ENCODE assay signal across 31 mouse cellular contexts in the genomic region with DNA sequence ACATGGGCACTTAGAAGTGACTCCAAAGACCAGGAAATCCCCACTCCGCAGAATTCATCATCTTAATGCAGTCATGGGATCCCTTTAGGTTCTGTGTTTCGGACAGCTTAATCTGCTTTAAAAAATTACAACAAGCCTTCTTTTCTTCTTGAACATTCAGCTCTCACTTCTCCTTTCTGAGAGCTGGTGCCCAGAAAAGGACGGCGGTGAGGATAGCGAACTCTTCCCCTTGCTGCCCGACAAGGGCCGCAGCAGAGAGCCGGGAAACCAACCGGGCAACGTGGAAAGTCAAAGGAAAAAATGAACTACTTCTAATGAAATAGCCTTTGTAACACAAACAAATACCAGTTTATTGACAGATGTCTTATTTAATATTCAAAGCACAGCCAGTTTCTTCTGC. TPM values are rescaled to one million over a fixed set of nuclear protein-coding genes. Genes with fewer than 3 reads are reported as not detected.
DNase-seq lines count a peak whose midpoint lies in the region; ATAC-seq and TF ChIP-seq lines count a peak whose summit lies in the region.
"Had no signal": no experiment of that assay in that cellular context is flagged by ENCODE, and none has a peak within 500 bp of the region (broad histone marks: within the 10 kb centered on the region; RNA-seq: fewer than 3 reads in every experiment).

No protein-coding gene starts in this region.

- H3K36me3 ChIP-seq in hindbrain, postnatal 0 days (ENCODE audit: insufficient read depth, low read length), result no peaks in the 10 kb centered on the region
- no peaks in the 10 kb centered on the region for H3K36me3 ChIP-seq in hindbrain, embryonic 14.5 days (replicated peaks; ENCODE audit: control insufficient read depth, insufficient read depth)
- H3K36me3 ChIP-seq in midbrain, embryonic 11.5 days (ENCODE audit: control insufficient read depth, insufficient read depth, low read length), result no peaks in the 10 kb centered on the region
- no peaks in the 10 kb centered on the region for H3K36me3 ChIP-seq in midbrain, embryonic 16.5 days (ENCODE audit: control insufficient read depth, insufficient read depth, low read length)
- H3K36me3 ChIP-seq: forebrain, embryonic 12.5 days; limb, embryonic 12.5 days; liver, embryonic 15.5 days; neural tube, embryonic 15.5 days; stomach, embryonic 15.5 days had no signal

- peak; percentile 5 for DNase-seq in cerebellum, adult 9-11 months
- no peak for DNase-seq in cerebellum, postnatal 36 days
- DNase-seq in hindbrain, postnatal 0 days (ENCODE audit: low spot score), result peak; percentile 5
- no peak for DNase-seq in hindbrain, embryonic 14.5 days (ENCODE audit: low spot score)
- DNase-seq in midbrain, embryonic 11.5 days (ENCODE audit: low spot score, missing footprints), result peak; percentile 81
- DNase-seq in brain, embryonic 14.5 days (ENCODE audit: low read depth), result peak; percentile 24
- DNase-seq: adrenal gland, postnatal 25 days; cerebellum, adult 8-10 months; gastrocnemius, postnatal 14 days; heart, adult 18-20 months; heart, postnatal 4 days; kidney, adult 9 months; kidney, postnatal 10 days; lung, embryonic 14.5 days; lung, postnatal 14 days; right cerebral cortex, postnatal 25 days had no signal

- TF ChIP-seq CTCF in hindbrain, postnatal 0 days (IDR thresholded peaks at IDR 0.05; ENCODE audit: low read depth), result no peak
- no peak for TF ChIP-seq CTCF in brain, embryonic 14.5 days (IDR thresholded peaks at IDR 0.05; ENCODE audit: borderline replicate concordance, extremely low read depth, insufficient read depth, insufficient read length)

- H3K27me3 ChIP-seq in hindbrain, postnatal 0 days (ENCODE audit: insufficient read depth, low read length), result no peaks in the 10 kb centered on the region
- H3K27me3 ChIP-seq in hindbrain, embryonic 14.5 days (ENCODE audit: control insufficient read depth, insufficient read depth, low read length), result 0 out of 2 replicates have a peak, but pooled peaks cover 4% of the 10 kb centered on the region
- no peaks in the 10 kb centered on the region for H3K27me3 ChIP-seq in midbrain, embryonic 11.5 days (ENCODE audit: control insufficient read depth, insufficient read depth, low read length)
- H3K27me3 ChIP-seq in midbrain, embryonic 16.5 days (ENCODE audit: control insufficient read depth, insufficient read depth, low read depth, low read length), result no peaks in the 10 kb centered on the region
- H3K27me3 ChIP-seq: forebrain, embryonic 12.5 days; limb, embryonic 12.5 days; liver, embryonic 15.5 days; neural tube, embryonic 15.5 days; stomach, embryonic 15.5 days had no signal

- H3K9me3 ChIP-seq in hindbrain, postnatal 0 days (ENCODE audit: low read length), result no peaks in the 10 kb centered on the region
- no peaks in the 10 kb centered on the region for H3K9me3 ChIP-seq in hindbrain, embryonic 14.5 days (ENCODE audit: control insufficient read depth, low read length)
- no peaks in the 10 kb centered on the region for H3K9me3 ChIP-seq in midbrain, embryonic 11.5 days (ENCODE audit: control insufficient read depth, low read length)
- H3K9me3 ChIP-seq in midbrain, embryonic 16.5 days (replicated peaks; ENCODE audit: control insufficient read depth, low read length, poor library complexity, severe bottlenecking), result no peaks in the 10 kb centered on the region
- H3K9me3 ChIP-seq: forebrain, embryonic 12.5 days; limb, embryonic 12.5 days; liver, embryonic 15.5 days; neural tube, embryonic 15.5 days; stomach, embryonic 15.5 days had no signal

- no peak overlapping the region for H3K4me2 ChIP-seq in hindbrain, postnatal 0 days (ENCODE audit: low read depth, low read length)
- H3K4me2 ChIP-seq in hindbrain, embryonic 14.5 days (replicated peaks), result no peak overlapping the region
- H3K4me2 ChIP-seq in midbrain, embryonic 11.5 days, result no peak overlapping the region
- H3K4me2 ChIP-seq in midbrain, embryonic 16.5 days (ENCODE audit: low read length), result no peak overlapping the region
- H3K4me2 ChIP-seq: forebrain, embryonic 12.5 days; heart, embryonic 11.5 days; limb, embryonic 12.5 days; liver, embryonic 15.5 days; lung, embryonic 14.5 days; neural tube, embryonic 15.5 days; stomach, embryonic 15.5 days had no signal

- H3K4me3 ChIP-seq in hindbrain, postnatal 0 days (ENCODE audit: low read length), result no peak overlapping the region
- H3K4me3 ChIP-seq in hindbrain, embryonic 14.5 days (replicated peaks; ENCODE audit: low read length), result no peak overlapping the region
- no peak overlapping the region for H3K4me3 ChIP-seq in midbrain, embryonic 11.5 days (ENCODE audit: low read depth, low read length)
- no peak overlapping the region for H3K4me3 ChIP-seq in midbrain, embryonic 16.5 days (ENCODE audit: low read depth, low read length)
- H3K4me3 ChIP-seq: erythroblast, embryonic 14.5 days; forebrain, embryonic 12.5 days; left cerebral cortex, adult 2 months; limb, embryonic 12.5 days; liver, embryonic 15.5 days; neural tube, embryonic 15.5 days; stomach, embryonic 15.5 days had no signal

- TF ChIP-seq POLR2A in brain, embryonic 14.5 days (IDR thresholded peaks at IDR 0.05; ENCODE audit: borderline replicate concordance, extremely low read depth, insufficient read depth, insufficient read length, poor library complexity, severe bottlenecking), result no peak

- no peak overlapping the region for H3K9ac ChIP-seq in hindbrain, postnatal 0 days (replicated peaks; ENCODE audit: low read length)
- no peak overlapping the region for H3K9ac ChIP-seq in hindbrain, embryonic 14.5 days
- H3K9ac ChIP-seq in midbrain, embryonic 11.5 days (ENCODE audit: low read length), result no peak overlapping the region
- H3K9ac ChIP-seq in midbrain, embryonic 16.5 days (ENCODE audit: low read depth, low read length), result no peak overlapping the region
- H3K9ac ChIP-seq: forebrain, embryonic 12.5 days; limb, embryonic 12.5 days; liver, embryonic 15.5 days; lung, embryonic 14.5 days; neural tube, embryonic 15.5 days; stomach, embryonic 15.5 days had no signal

- H3K27ac ChIP-seq in hindbrain, postnatal 0 days, result peak overlapping the region; percentile 55; the same call in 1 of the 2 replicates
- H3K27ac ChIP-seq in hindbrain, embryonic 14.5 days, result no peak overlapping the region
- H3K27ac ChIP-seq in midbrain, embryonic 11.5 days (ENCODE audit: low read depth, low read length), result no peak overlapping the region
- no peak overlapping the region for H3K27ac ChIP-seq in midbrain, embryonic 16.5 days (ENCODE audit: low read length)
- H3K27ac ChIP-seq: forebrain, embryonic 12.5 days; left cerebral cortex, adult 2 months; limb, embryonic 12.5 days; liver, embryonic 15.5 days; neural tube, embryonic 15.5 days; stomach, embryonic 15.5 days had no signal

- 59% methylated on average over 10 of the region's 10 CpGs for WGBS in hindbrain, postnatal 0 days
- 76% methylated on average over 10 of the region's 10 CpGs for WGBS in hindbrain, embryonic 14.5 days
- 78% methylated on average over 10 of the region's 10 CpGs for WGBS in midbrain, embryonic 11.5 days
- 71% methylated on average over 10 of the region's 10 CpGs for WGBS in midbrain, embryonic 16.5 days

- H3K4me1 ChIP-seq in hindbrain, postnatal 0 days (ENCODE audit: insufficient read depth, low read length), result no peaks in the 10 kb centered on the region
- H3K4me1 ChIP-seq in hindbrain, embryonic 14.5 days (replicated peaks; ENCODE audit: control insufficient read depth, insufficient read depth, low read length), result no peaks in the 10 kb centered on the region
- H3K4me1 ChIP-seq in midbrain, embryonic 11.5 days (ENCODE audit: control insufficient read depth, insufficient read depth, low read length), result no peaks in the 10 kb centered on the region
- H3K4me1 ChIP-seq in midbrain, embryonic 16.5 days (ENCODE audit: control insufficient read depth, insufficient read depth, low read length), result no peaks in the 10 kb centered on the region
- H3K4me1 ChIP-seq: forebrain, embryonic 12.5 days; limb, embryonic 12.5 days; liver, embryonic 15.5 days; neural tube, embryonic 15.5 days; stomach, embryonic 15.5 days had no signal

- peak; percentile 52; the same call in 1 of the 2 replicates for ATAC-seq in hindbrain, postnatal 0 days
- no peak for ATAC-seq in hindbrain, embryonic 14.5 days (ENCODE audit: low FRiP score)
- ATAC-seq in midbrain, embryonic 11.5 days (ENCODE audit: low FRiP score), result no peak
- ATAC-seq in midbrain, embryonic 16.5 days, result no peak
- ATAC-seq: CD4-positive, CD25-positive, alpha-beta regulatory T cell, adult 4 months; intestine, postnatal 0 days had no signal

RNA-seq across cellular contexts. Expression of a gene that starts 34.3 kb away (rescaled TPM):
- 0.07 TPM in 1 of 2 replicates, not detected in the other for total RNA-seq in hindbrain, postnatal 0 days (2014; rRNA removed)
- not detected in 2 replicates for polyA plus RNA-seq in hindbrain, postnatal 0 days (2015; fragmentation: Nextera tagmentation; extraction: Ambion mirVana)
- polyA plus RNA-seq in hindbrain, embryonic 14.5 days (2014; fragmentation: Nextera tagmentation; extraction: Ambion mirVana), result not detected in 2 replicates
- polyA plus RNA-seq in midbrain, embryonic 11.5 days (2014; fragmentation: Nextera tagmentation; extraction: Ambion mirVana), result not detected in 2 replicates
- not detected in 2 replicates for polyA plus RNA-seq in midbrain, embryonic 16.5 days (2015; fragmentation: Nextera tagmentation; extraction: Ambion mirVana)
- not detected in 2 replicates for polyA plus RNA-seq in brain, embryonic 14.5 days (2012; rRNA removed)
- total RNA-seq: adrenal gland, adult 18-20 months; adrenal gland, postnatal 25 days; gastrocnemius, postnatal 14 days; heart, adult 18-20 months; heart, postnatal 4 days; left cerebral cortex, adult 2 months; liver, adult 2 months had no signal
- polyA plus RNA-seq: CD4-positive, CD25-positive, alpha-beta regulatory T cell, adult 4 months; erythroblast, embryonic 14.5 days; forebrain, embryonic 12.5 days; heart, embryonic 16.5 days; intestine, postnatal 0 days; large intestine, adult 2 months; limb, embryonic 12.5 days; liver, adult 2 months; liver, embryonic 15.5 days had no signal

RNA-seq across cellular contexts. Expression of a gene that starts 59.3 kb away (rescaled TPM):
- 8.4 and 10.4 TPM in 2 replicates for total RNA-seq in hindbrain, postnatal 0 days (2014; rRNA removed)
- polyA plus RNA-seq in hindbrain, postnatal 0 days (2015; fragmentation: Nextera tagmentation; extraction: Ambion mirVana), result 14.7 and 14.8 TPM in 2 replicates
- 15.0 and 15.9 TPM in 2 replicates for polyA plus RNA-seq in hindbrain, embryonic 14.5 days (2014; fragmentation: Nextera tagmentation; extraction: Ambion mirVana)
- 20.7 and 24.1 TPM in 2 replicates for polyA plus RNA-seq in midbrain, embryonic 11.5 days (2014; fragmentation: Nextera tagmentation; extraction: Ambion mirVana)
- 17.5 and 20.1 TPM in 2 replicates for polyA plus RNA-seq in midbrain, embryonic 16.5 days (2015; fragmentation: Nextera tagmentation; extraction: Ambion mirVana)
- 15.9 and 30.7 TPM in 2 replicates for polyA plus RNA-seq in brain, embryonic 14.5 days (2012; rRNA removed)

RNA-seq across cellular contexts. Expression of a gene that starts 59.7 kb away (rescaled TPM):
- total RNA-seq in hindbrain, postnatal 0 days (2014; rRNA removed), result 13.5 and 14.4 TPM in 2 replicates
- polyA plus RNA-seq in hindbrain, postnatal 0 days (2015; fragmentation: Nextera tagmentation; extraction: Ambion mirVana), result 6.6 and 7.5 TPM in 2 replicates
- polyA plus RNA-seq in hindbrain, embryonic 14.5 days (2014; fragmentation: Nextera tagmentation; extraction: Ambion mirVana), result 8.9 and 10.0 TPM in 2 replicates
- 8.7 and 9.7 TPM in 2 replicates for polyA plus RNA-seq in midbrain, embryonic 11.5 days (2014; fragmentation: Nextera tagmentation; extraction: Ambion mirVana)
- polyA plus RNA-seq in midbrain, embryonic 16.5 days (2015; fragmentation: Nextera tagmentation; extraction: Ambion mirVana), result 11.1 and 11.6 TPM in 2 replicates
- 8.9 and 12.2 TPM in 2 replicates for polyA plus RNA-seq in brain, embryonic 14.5 days (2012; rRNA removed)

Comparison
In these comparisons a context has a peak if more than half of its experiments do, and no peak if none do; other contexts are left out.
1. DNase-seq: peak in cerebellum, adult 9-11 months (single experiment), hindbrain, postnatal 0 days (single experiment), midbrain, embryonic 11.5 days (single experiment) and brain, embryonic 14.5 days (single experiment); none in cerebellum, postnatal 36 days (0 of 2) and hindbrain, embryonic 14.5 days (single experiment).